Mouse (Mus musculus): ENCODE results near the gene Tmem91. TPM values are rescaled to one million over a fixed set of nuclear protein-coding genes. Genes with fewer than 3 reads are reported as not detected.
A peak's percentile ranks its signal among the peaks of the same experiment; 100 is the strongest.
"Not testable (repeated sequence)": the region's sequence is repeated elsewhere in the genome, so short reads cannot be mapped to it uniquely, and the experiment has no call there.

The Tmem91 gene
- polyA plus RNA-seq (2012; rRNA removed) (0.22 and 0.32 TPM in 2 replicates), polyA plus RNA-seq (2014; fragmentation: Nextera tagmentation; extraction: Ambion mirVana) (0.39 and 0.51 TPM in 2 replicates)

DNA sequence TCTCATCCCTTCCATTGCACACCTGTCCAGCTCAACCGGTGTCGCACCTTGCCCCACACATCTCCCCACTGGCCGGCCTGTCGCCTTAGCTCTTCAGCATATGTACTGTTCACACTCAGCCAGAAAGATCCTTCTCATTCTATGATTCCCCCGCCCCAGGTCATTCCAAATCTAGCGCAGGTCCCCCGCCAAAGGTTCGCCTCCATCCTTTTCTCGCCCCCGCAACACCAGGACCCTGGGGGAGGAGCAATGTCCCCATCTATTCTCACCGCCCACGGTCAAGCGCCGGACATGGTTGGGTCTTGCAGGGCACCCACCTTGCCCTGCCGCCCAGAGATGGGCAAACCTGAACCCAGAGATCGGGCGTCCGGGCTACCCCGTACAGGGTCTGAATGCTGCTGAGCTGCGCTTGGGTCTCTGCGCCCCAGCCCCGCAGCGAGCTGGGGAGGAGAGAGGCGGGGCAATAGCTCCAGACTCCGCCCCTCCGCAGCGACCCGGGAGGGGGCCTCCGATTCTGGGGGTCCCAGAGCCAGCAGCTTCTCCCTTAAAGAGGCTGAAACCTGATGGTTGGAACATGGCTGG lies at the start of gene Tmem91:
TSS of gene Tmem91 (minus strand) at position 448 of the 582 bp plus-strand sequence.
- H3K9me3 ChIP-seq (ENCODE audit: control insufficient read depth, low read length) = no peaks in the 10 kb centered on the region
- H3K4me1 ChIP-seq (replicated peaks; ENCODE audit: control insufficient read depth in 2 of 2, insufficient read depth in 2 of 2, low read length in 1 of 2) = peaks cover under 1 to 7% of the 10 kb centered on the region in 2 experiments
- H3K4me3 ChIP-seq (ENCODE audit: insufficient read depth in 1 of 2, low read depth in 2 of 2, low read length in 2 of 2) = peak within 1 kb of the TSS in 1 of 2 experiments; percentile 37; a peak in 2 of 4 replicates
- H3K27me3 ChIP-seq (ENCODE audit: control insufficient read depth, insufficient read depth, low read length) = peaks cover 21% of the 10 kb centered on the region
- ATAC-seq (ENCODE audit: insufficient read depth) (no peak), DNase-seq (ENCODE audit: low read depth in 3 of 3, low spot score in 3 of 3) (no peak)
- TF ChIP-seq CTCF (IDR thresholded peaks at IDR 0.05; ENCODE audit: low read depth) = no peak
- no peak for TF ChIP-seq EP300 (IDR thresholded peaks at IDR 0.05; ENCODE audit: low read depth)
- H3K4me2 ChIP-seq (ENCODE audit: low read depth) = peak within 1 kb of the TSS; percentile 66
- 2% methylated on average over 29 of the region's 29 CpGs for WGBS (ENCODE audit: insufficient replicate concordance)
- H3K9ac ChIP-seq (replicated peaks) = no peak within 1 kb of the TSS
- no peak within 1 kb of the TSS for H3K27ac ChIP-seq
- H3K36me3 ChIP-seq (replicated peaks; ENCODE audit: control insufficient read depth, insufficient read depth, low read depth) = no peaks in the 10 kb centered on the region

DNA sequence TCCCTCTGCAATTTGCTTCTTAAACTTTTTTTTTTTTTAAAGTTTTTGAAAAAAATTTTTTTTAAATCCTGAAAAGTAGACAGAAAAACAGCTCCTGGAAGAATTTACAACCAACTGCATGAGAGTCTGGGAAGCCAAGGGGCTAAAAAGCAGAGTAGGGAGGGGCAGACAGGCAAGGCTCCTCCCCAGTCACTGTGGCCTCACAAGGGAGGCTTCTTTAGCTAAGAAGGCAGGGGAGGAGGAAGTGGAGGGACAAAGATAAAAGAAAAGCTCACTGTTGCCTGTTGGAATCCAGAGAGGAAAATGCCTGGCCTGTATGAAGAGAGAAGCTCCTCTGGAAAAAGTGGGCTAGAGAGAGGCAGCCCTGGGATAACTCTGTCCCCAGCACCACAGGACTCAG lies 46.8 kb upstream of the Tmem91 start:
- H3K4me3 ChIP-seq (ENCODE audit: insufficient read depth in 1 of 2, low read depth in 2 of 2, low read length in 2 of 2); H3K4me2 ChIP-seq (ENCODE audit: low read depth); H3K27me3 ChIP-seq (ENCODE audit: control insufficient read depth, insufficient read depth, low read length); DNase-seq (ENCODE audit: low read depth in 3 of 3, low spot score in 3 of 3); H3K9me3 ChIP-seq (ENCODE audit: control insufficient read depth, low read length); H3K9ac ChIP-seq (replicated peaks): not testable (repeated sequence)
- Histone ChIP-seq H3K4me1 (replicated peaks; ENCODE audit: control insufficient read depth in 2 of 2, insufficient read depth in 2 of 2, low read length in 1 of 2) (peaks cover 11 to 20% of the 10 kb centered on the region in 2 experiments), H3K27ac (peak overlapping the region; percentile 27; the same call in 1 of the 2 replicates), H3K36me3 (replicated peaks; ENCODE audit: control insufficient read depth, insufficient read depth, low read depth) (peaks cover 62% of the 10 kb centered on the region)
- peak; percentile 41 for ATAC-seq (ENCODE audit: insufficient read depth)

DNA sequence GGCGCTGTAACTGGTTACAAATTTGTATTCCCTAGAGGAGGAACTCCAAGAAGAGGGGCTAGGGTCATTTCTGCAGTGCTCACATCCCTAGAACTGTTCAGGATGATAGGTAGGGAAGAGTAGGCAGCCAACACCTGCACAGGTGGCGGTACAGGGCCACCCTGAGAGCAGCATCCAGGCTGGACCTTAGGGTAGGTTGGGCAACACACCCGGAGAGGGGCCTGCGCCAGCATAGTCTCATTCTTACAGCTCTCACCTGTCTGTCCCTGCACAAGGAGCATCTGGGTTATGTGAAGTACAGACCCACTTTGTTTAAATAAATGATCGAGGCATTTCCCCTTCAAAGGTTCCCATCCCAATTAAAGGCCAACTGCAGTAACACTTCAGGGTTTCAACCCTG lies 45.8 kb upstream of the Tmem91 start:
- DNase-seq (ENCODE audit: low read depth in 3 of 3, low spot score in 3 of 3) (no peak), ATAC-seq (ENCODE audit: insufficient read depth) (no peak)
- Histone ChIP-seq H3K9me3 (ENCODE audit: control insufficient read depth, low read length) (no peaks in the 10 kb centered on the region), H3K9ac (replicated peaks) (no peak overlapping the region), H3K4me1 (replicated peaks; ENCODE audit: control insufficient read depth in 2 of 2, insufficient read depth in 2 of 2, low read length in 1 of 2) (peaks cover 11 to 20% of the 10 kb centered on the region in 2 experiments), H3K4me3 (ENCODE audit: insufficient read depth in 1 of 2, low read depth in 2 of 2, low read length in 2 of 2) (no peak overlapping the region), H3K27me3 (ENCODE audit: control insufficient read depth, insufficient read depth, low read length) (no peaks in the 10 kb centered on the region), H3K27ac (no peak overlapping the region), H3K4me2 (ENCODE audit: low read depth) (no peak overlapping the region), H3K36me3 (replicated peaks; ENCODE audit: control insufficient read depth, insufficient read depth, low read depth) (peaks cover 55% of the 10 kb centered on the region)
- no peak for TF ChIP-seq EP300 (IDR thresholded peaks at IDR 0.05; ENCODE audit: low read depth)
- no peak for TF ChIP-seq CTCF (IDR thresholded peaks at IDR 0.05; ENCODE audit: low read depth)
- 83% methylated on average over 5 of the region's 5 CpGs for WGBS (ENCODE audit: insufficient replicate concordance)

DNA sequence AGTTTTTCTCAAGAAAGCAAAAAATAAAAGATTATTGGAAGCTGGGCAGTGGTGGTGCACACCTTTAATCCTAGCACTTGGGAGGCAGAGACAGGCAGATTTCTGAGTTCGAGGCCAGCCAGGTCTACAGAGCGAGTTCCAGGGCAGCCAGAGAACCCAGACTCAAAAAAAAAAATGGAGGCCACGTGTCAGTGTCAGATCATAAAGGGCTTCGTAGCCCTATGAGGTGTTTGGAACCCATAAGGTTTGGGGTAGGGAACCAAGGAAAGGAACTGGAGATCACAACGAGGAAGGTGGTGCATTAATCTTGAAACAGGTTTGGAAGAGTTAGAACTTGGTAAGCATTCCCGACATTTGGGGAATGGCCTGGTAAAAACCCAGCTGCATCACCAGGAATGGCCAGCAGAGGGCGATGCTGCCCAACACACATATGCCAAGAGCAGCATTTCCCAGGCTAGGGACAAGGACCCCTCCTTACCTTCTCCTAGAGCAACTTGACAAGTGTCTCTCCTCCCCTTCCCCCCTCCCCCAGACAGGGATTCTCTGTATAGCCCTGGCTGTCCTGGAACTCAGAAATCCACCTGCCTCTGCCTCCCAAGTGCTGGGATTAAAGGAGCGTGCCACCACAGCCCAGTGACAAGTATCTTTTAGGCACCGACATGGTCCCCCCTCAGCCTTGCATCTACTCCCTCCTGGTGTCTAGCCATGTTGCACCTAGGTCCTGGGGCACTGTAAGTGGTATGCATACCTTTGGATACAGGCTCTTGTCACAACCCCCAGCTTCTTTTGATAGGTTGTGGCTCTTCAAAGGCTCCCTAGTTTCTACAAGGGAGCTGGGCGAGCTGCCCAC lies 45.0 kb upstream of the Tmem91 start:
- H3K9me3 ChIP-seq (ENCODE audit: control insufficient read depth, low read length) = no peaks in the 10 kb centered on the region
- peak overlapping the region; percentile 48 for H3K27ac ChIP-seq
- peak overlapping the region; percentile 76; the same call in 1 of the 2 replicates for H3K9ac ChIP-seq (replicated peaks)
- peaks cover 55% of the 10 kb centered on the region for H3K36me3 ChIP-seq (replicated peaks; ENCODE audit: control insufficient read depth, insufficient read depth, low read depth)
- ATAC-seq (ENCODE audit: insufficient read depth) (no peak), DNase-seq (ENCODE audit: low read depth in 3 of 3, low spot score in 3 of 3) (peak; percentile 43 to 53 (median 50))
- H3K4me1 ChIP-seq (replicated peaks; ENCODE audit: control insufficient read depth in 2 of 2, insufficient read depth in 2 of 2, low read length in 1 of 2) = peaks cover 11 to 20% of the 10 kb centered on the region in 2 experiments
- TF ChIP-seq CTCF (IDR thresholded peaks at IDR 0.05; ENCODE audit: low read depth) (peak; percentile 97), EP300 (IDR thresholded peaks at IDR 0.05; ENCODE audit: low read depth) (no peak)
- H3K27me3 ChIP-seq (ENCODE audit: control insufficient read depth, insufficient read depth, low read length) = no peaks in the 10 kb centered on the region
- 47% methylated on average over 10 of the region's 10 CpGs for WGBS (ENCODE audit: insufficient replicate concordance)
- H3K4me3 ChIP-seq (ENCODE audit: insufficient read depth in 1 of 2, low read depth in 2 of 2, low read length in 2 of 2) = peak overlapping the region in 1 of 2 experiments; percentile 76; a peak in 1 of 4 replicates
- H3K4me2 ChIP-seq (ENCODE audit: low read depth) = peak overlapping the region; percentile 86

DNA sequence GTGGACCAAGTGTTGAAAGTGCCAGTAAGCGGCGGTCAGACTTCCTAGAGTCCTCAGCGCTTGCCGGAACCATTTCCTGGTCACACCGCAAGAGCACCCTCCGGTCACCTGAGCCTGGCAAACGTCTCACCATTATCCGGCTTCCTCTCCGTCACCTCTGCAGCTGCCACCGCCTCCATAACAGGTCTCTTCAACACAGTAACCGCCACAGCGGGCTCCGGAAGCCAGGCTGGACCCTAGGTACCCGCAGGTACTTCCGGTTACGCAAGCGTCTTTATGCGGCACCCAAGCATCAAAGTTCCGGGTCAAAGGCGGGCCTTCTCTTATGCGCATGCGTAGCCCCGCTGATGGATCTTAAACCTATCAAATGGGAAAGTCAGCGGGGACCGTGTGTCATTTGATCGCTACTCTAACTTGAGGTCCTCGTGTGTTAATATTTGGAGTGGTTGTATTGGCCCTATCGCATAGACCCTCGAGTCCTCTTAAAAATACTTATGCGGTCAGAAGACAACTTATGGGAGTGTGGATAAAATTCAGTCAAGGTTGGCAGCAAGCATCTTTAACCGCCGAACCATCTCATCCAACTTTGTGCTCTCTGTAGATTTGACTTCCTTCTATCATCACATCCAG lies 43.9 kb upstream of the Tmem91 start, which contains the start of gene Ccdc97:
TSS of gene Ccdc97 (minus strand) at position 301 of the 630 bp plus-strand sequence.
- TF ChIP-seq EP300 (IDR thresholded peaks at IDR 0.05; ENCODE audit: low read depth) (peak; percentile 33; the same call in 1 of the 2 replicates), CTCF (IDR thresholded peaks at IDR 0.05; ENCODE audit: low read depth) (no peak)
- Histone ChIP-seq H3K9me3 (ENCODE audit: control insufficient read depth, low read length) (no peaks in the 10 kb centered on the region), H3K4me2 (ENCODE audit: low read depth) (peak within 1 kb of the TSS; percentile 86), H3K27me3 (ENCODE audit: control insufficient read depth, insufficient read depth, low read length) (no peaks in the 10 kb centered on the region), H3K4me1 (replicated peaks; ENCODE audit: control insufficient read depth in 2 of 2, insufficient read depth in 2 of 2, low read length in 1 of 2) (peaks cover 11 to 20% of the 10 kb centered on the region in 2 experiments), H3K27ac (peak within 1 kb of the TSS; percentile 48), H3K4me3 (ENCODE audit: insufficient read depth in 1 of 2, low read depth in 2 of 2, low read length in 2 of 2) (peak within 1 kb of the TSS; percentile 76 to 98), H3K9ac (replicated peaks) (peak within 1 kb of the TSS; percentile 76), H3K36me3 (replicated peaks; ENCODE audit: control insufficient read depth, insufficient read depth, low read depth) (peaks cover 55% of the 10 kb centered on the region)
- DNase-seq (ENCODE audit: low read depth in 3 of 3, low spot score in 3 of 3) (peak; percentile 91 to 93 (median 92)), ATAC-seq (ENCODE audit: insufficient read depth) (peak; percentile 77)
- WGBS (ENCODE audit: insufficient replicate concordance) = 2% methylated on average over 32 of the region's 32 CpGs
